Mouse (Mus musculus): Measurements from ENCODE around the gene Rp9.
A peak's percentile ranks its signal among the peaks of the same experiment; 100 is the strongest.

The Rp9 gene

DNA sequence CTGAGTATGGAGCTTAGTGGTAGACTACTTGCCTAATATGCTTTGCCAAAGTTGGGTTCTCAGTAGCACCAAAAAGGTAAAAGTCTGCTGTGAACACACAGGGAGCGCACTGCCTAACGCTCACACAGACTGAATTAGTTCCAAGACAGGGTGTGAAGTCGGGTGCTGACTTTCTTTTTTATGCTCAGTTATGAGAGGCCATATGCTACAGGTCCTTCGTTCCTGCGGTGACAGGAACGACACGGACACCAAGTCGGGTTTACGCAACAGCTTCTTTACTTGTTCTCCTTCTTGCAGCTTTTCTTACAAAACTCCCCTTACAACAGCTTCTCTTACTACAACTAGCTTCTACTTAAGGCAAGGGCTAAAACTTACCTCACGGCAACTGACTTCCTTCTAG lies 26.4 kb downstream of the Rp9 start:
- TF ChIP-seq GATA4 (IDR thresholded peaks at IDR 0.05; ENCODE audit: insufficient replicate concordance, low read length), result no peak

DNA sequence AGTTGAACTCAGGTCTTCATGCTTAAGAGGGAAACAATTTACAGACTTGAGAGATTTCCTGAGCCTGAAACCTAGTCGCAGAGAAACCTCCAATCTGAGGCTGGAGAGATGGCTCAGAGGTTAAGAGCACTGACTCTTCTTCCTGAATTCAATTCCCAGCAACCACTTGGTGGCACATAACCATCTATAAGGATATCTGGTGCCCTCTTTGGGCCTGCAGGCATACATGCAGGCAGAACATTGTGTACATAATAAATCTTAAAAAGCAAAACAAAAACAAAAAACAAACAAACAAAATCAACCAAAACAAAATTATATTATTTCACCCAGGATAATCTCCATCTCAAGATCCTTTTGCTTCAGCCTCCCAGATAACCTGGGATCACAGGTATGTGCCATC lies 30.7 kb downstream of the Rp9 start:
- no peak for TF ChIP-seq GATA4 (IDR thresholded peaks at IDR 0.05; ENCODE audit: insufficient replicate concordance, low read length)

DNA sequence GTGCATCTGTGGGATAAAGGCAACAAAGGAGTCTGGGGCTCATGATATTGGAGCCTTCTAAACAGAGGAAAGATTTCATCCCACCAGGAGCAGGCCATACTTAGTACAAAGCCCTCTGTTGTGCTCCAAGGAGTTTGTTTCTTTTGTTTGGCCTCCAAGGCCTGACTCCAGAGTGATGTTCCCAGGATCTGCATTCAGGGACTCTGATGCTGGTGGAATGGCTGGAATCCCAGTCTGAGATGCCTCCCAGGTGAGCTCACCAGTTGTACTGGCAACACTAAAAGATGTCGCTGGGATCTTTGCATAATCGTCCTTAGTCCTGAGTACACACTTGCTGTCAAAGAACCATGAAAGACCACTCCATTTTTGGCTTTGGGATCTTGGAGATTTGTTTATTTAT lies 35.4 kb downstream of the Rp9 start:
- no peak for TF ChIP-seq GATA4 (IDR thresholded peaks at IDR 0.05; ENCODE audit: insufficient replicate concordance, low read length)

DNA sequence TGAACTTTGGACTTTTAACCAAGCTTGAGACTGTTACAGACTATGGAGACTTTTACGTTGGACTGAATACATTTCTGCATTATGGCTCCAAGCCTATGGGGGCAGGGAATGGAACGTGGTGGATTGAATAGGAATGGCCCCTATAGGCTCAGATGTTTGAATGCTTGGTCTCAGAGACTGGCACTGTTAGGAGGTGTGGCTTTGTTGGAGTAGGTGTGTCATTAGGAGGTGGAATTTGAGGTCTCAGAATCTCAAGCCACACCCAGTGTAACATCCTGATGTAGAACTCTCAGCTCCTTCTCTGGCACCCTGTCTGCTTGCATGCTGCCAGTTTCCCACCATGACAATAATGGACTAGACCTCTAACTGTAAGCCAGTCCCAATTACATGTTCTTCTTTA lies 36.3 kb downstream of the Rp9 start:
- TF ChIP-seq GATA4 (IDR thresholded peaks at IDR 0.05; ENCODE audit: insufficient replicate concordance, low read length), result no peak

DNA sequence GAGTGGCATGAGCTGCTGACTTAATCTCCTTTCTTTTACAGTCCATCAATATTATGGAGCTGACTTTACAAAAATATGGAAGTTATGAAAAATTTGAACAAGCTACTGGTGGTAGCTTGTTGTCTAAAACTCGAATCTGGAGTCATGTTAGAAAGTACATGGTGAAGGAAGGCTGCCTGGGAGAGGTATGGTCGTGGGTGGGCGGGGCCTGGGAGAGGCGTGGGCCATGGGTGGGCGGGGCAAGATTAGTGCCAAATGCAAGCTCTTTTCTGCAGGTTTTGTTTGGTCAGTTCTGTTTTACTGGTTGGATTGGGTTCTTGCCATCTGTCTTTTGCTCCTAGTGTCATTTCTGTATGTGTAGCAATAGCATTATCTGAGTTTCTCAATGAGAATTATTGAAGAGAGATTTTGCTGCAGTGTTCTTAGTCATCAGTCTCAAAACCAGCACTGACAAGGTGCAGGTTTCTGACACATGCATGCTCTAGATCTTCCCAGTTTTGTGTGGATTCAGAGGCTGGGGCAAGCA lies 39.2 kb downstream of the Rp9 start:
- no peak for TF ChIP-seq GATA4 (IDR thresholded peaks at IDR 0.05; ENCODE audit: insufficient replicate concordance, low read length)

DNA sequence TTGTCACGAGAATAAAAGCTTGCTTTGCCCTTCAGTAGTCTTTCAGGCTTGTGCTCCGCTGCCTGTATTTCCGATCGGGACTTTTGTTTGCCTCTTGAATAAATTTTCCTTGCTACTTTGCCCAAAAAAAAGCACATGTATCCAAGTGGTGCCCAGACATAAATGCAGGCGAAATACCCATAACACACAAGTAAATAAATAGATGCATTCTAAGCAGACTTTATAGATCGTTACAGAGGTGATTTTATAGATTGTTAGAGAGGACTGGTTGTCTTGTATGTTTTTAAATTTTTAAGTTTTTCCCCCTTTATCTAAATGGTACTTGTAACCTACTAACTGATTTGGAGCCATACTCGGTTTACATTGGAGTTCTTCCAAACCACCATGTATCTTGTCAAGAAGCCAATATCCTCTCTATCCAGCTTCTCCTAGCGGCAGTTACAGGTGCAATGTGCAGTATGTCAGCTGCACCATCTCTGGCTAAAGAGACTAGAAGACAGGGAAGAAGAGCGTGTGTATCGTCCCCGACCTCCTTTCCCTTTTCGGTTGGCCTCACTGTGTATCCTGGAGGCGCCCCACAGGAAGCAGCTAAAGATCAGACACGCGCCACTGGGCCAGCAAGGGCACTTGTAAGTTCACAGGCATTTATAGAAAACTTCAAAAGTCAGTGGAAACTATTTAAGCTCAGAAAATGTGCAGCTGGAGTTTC lies 39.9 kb downstream of the Rp9 start:
- TF ChIP-seq GATA4 (IDR thresholded peaks at IDR 0.05; ENCODE audit: insufficient replicate concordance, low read length), result no peak

DNA sequence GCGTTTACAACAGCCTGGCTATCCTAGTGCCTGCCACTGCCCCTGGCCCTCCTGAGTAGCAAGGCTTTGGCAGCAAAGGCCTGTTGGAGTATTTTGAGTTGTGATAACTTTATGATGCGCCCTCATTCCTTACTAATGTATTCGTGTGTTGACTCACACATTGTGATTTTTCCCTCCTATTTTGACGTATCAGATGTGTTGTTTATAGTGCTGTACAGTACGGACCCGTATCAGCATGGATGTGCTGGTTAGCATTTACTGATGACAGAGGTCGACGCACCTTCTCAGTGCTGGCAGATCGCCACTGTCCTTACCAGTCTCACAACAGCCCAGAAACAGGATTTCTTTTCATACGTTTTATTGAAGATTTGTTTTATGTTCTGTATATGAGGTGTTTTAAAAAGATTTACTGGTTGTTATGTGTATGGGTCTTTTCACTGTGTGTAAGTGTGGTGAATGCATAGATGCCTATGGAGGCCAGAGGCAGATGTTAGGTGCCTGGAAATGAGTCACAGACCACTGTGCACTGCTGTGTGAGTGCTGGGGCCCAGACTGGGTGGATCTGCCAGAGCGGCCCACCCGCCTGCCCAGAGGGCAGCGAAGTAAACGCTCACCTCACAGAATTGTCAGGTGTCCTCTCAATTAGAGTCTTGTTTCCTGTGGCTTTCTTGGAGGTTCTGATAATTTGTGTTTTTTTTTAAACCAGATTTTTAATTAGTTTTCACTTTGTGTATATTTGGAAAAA lies 40.7 kb downstream of the Rp9 start:
- TF ChIP-seq GATA4 (IDR thresholded peaks at IDR 0.05; ENCODE audit: insufficient replicate concordance, low read length), result no peak

DNA sequence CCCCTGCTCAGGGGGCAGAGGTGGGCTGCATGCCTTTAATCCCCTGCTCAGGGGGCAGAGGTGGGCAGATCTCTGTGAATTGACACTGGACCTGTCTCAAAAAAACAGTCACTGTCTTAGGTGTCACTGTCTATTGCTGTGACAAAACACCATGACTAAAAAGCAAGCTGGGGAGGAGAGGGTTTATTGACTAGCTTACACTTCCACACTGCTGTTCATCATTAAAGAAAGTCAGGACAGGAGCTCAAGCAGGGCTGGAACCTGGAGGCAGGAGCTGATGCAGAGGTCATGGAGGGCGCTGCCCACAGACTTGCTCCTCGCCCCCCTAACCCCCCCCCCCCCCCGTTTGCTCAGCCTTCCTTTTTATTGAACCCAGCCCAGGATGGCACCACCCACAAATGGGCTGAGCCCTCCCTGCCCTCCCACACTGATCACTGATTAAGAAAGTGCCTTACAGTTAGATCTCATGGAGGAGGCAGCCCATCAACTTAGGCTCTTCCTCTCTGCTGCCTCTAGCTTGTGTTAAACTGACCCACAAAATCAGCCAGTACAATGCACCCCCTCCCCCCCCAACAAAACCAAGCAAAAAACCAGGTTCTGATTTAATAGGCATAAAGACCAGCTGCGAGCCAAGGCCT lies 41.4 kb downstream of the Rp9 start:
- TF ChIP-seq GATA4 (IDR thresholded peaks at IDR 0.05; ENCODE audit: insufficient replicate concordance, low read length), result no peak

DNA sequence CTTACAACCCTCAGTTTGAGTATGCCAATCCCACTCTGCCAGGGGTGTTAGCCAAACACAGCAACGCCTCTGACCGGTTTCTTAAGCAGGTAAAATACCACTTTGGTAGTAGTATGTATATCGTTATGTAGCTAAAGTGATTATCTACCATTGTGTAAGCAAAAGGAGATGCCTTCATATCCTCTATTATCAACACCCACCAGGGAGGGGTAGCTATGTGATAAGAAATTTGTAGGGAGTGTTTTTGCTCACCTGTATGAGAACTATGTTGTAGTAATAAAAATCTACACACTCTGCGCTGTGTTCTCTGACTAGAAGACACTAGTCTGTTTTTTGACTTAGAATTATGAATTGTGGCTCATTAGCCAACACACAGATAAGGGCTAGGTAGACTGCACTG lies 44.8 kb downstream of the Rp9 start:
- no peak for TF ChIP-seq GATA4 (IDR thresholded peaks at IDR 0.05; ENCODE audit: insufficient replicate concordance, low read length)

DNA sequence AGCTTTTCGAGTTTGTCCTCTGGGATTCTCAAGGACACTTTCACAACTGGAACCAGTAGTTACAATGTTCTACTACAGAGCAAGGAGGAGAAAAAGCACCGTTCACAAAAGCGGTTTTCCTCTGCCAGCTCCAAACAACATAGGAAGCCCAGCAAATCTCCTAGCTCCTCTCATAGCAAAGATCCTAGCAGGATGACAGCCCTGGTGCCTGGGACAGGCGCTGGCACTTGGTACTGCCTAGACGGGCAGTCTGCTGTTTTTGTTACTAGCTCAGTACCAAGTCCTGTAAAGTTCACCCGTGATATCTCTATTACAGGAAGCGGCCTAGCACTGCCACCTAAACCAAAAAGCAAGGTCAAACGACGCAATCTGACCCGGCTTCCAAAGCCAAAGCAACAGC lies 45.3 kb downstream of the Rp9 start:
- TF ChIP-seq GATA4 (IDR thresholded peaks at IDR 0.05; ENCODE audit: insufficient replicate concordance, low read length), result no peak

DNA sequence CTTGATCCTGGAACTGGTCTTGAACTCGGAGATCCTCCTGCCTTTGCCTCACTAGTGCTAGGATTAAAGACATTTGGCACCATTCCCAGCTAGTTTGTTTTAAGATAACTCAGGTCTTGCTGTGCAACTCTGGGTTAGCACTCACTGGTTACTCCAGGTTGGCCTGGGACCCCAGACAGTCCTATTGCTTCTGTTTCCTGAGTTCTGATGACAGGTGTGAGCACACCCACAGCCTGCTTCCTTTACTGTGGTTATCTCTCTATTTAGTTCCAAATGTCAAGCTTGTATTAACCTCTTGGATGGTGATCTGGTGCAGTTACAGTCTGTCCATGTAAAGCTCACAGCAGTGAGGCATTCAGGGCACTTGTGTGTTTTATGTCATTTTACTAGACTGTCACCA lies 46.0 kb downstream of the Rp9 start:
- TF ChIP-seq GATA4 (IDR thresholded peaks at IDR 0.05; ENCODE audit: insufficient replicate concordance, low read length), result no peak

DNA sequence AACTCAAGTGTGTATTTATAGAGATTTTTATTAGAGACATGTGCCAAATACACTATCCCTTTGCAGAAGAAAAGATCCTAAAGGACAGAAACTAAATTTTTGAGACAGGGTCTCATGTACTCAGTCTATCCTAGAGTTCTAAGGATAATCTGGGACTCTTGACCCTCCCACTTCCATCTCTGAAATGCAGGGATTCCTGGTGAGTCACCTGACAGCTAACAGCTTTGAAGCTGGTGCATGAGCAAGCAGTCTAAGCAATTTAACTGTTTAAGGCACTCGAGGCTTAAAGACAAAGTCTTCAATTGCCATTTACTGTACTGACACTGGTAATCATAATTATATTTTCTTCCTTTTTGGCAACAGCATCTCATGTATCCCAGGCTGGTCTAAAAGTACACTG lies 47.0 kb downstream of the Rp9 start:
- no peak for TF ChIP-seq GATA4 (IDR thresholded peaks at IDR 0.05; ENCODE audit: insufficient replicate concordance, low read length)

DNA sequence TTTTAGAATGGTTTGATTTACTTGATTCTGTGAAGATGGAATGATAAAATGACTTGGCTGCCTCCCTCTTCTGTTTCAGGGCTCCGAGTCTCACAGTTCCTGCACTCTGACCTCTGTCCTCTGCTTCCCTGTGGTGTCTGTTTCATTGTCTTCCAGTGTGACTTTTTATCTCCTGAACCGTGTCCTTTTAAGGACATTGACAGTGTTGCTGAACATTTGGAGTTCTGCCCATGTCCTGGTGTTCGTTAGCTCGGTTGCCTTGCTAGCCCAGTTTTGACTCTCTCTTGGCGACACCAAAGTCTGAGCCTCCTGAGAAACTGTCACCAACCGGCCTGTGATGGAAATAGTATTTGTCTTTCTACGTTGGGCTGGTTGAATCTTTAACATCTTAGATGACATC lies 49.1 kb downstream of the Rp9 start:
- TF ChIP-seq GATA4 (IDR thresholded peaks at IDR 0.05; ENCODE audit: insufficient replicate concordance, low read length), result no peak

DNA sequence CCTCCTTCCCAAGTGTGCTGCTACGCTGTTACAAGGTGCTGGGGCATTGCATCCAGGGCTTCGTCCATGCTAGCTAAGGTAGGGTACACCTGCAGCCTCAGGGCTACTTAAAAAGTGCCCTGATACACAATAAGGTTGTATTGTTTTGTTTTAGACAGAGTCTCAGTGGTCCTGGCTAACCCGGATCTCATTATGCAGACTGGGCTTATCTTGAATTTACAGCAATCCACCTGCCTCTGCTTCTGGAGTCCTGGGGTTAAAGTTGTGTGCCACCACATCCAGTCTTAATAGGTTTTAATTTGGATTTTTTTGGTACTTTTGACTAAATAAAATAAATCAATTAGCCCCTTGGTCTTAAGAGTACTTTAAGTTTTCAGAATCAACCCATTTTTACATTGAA lies 49.7 kb downstream of the Rp9 start:
- TF ChIP-seq GATA4 (IDR thresholded peaks at IDR 0.05; ENCODE audit: insufficient replicate concordance, low read length), result no peak

DNA sequence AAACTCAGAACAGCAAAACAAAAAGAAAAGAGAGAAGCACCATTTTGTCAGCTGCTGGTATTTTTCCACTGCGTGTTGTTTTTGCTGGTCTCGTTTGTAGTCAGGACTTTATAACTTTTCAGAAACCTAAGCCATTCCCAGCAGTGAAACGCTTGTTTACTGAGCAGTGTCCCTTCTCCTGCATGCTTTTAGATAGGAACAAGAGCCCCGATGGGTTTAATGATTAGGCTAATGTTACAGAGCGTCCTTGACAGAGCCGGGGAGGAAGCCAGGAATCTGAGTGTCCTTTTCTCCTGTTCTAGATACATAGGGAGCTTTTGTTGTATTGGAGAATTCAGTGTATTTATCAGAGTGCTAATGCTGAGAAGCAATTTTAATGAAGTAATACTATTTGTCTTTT lies 52.0 kb downstream of the Rp9 start:
- 0 out of 2 replicates have a peak, but pooled peaks have one; percentile 13 for TF ChIP-seq GATA4 (IDR thresholded peaks at IDR 0.05; ENCODE audit: insufficient replicate concordance, low read length)

DNA sequence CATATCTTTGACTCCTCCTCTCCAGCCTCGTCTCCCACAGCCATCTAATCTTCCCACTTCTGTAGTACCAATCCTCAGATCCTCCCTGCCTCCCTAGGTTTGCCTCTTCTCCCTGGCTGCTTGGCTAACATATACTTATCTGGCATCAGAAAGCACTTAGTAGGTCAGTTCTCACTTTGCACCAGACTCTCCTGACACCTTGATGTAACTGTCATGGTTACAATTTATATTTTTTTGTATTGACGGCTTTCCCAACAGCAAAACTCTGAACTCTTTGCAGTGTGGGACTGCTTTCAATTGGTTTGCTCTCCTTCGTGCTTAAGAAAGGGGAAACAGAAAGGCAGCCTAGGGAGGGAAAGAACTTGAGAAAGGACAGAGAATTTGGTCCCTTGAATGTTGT lies 53.4 kb downstream of the Rp9 start:
- no peak for TF ChIP-seq GATA4 (IDR thresholded peaks at IDR 0.05; ENCODE audit: insufficient replicate concordance, low read length)

All from liver, adult (tissue).